Mouse (Mus musculus) cerebellum, postnatal 14 days (tissue): ENCODE data around the gene Chaf1a.

Source experiments
- DNase-seq, 2 experiments: peaks; one replicate each; pipeline ENCODE4 v3.0.0; 2021; ENCODE audit warnings: mixed read lengths in 2 of 2

Chaf1a gene

GRCm38 (mm10) chr17:56040030-56040856 lies at the start of gene Chaf1a:
Chaf1a (plus strand) TSS chr17:56040439.
- DNase-seq: peak; percentile 98 to 99

- no peak for DNase-seq
Measured at GRCm38 (mm10) chr17:55996007-55996406, 44.2 kb upstream of the Chaf1a start.

GRCm38 (mm10) chr17:55999794-56000499 lies 40.3 kb upstream of the Chaf1a start:
- DNase-seq: no peak

- peak in 1 of 2 experiments; percentile 60 for DNase-seq
Measured at GRCm38 (mm10) chr17:56003000-56003399, 37.2 kb upstream of the Chaf1a start.

GRCm38 (mm10) chr17:56005415-56006061 lies 34.7 kb upstream of the Chaf1a start, which contains the start of the genes Stap2 and Mpnd:
Stap2 (minus strand) TSS chr17:56005584.
Mpnd (plus strand) TSS chr17:56005711.
- peak; percentile 51 to 52 for DNase-seq

GRCm38 (mm10) chr17:56006956-56007355 lies 33.3 kb upstream of the Chaf1a start:
- peak; percentile 40 to 52 for DNase-seq

GRCm38 (mm10) chr17:56007444-56008355 lies 32.5 kb upstream of the Chaf1a start:
- peak in 1 of 2 experiments; percentile 40 for DNase-seq

- DNase-seq: peak; percentile 93 to 94
Measured at GRCm38 (mm10) chr17:56008356-56009087, 31.7 kb upstream of the Chaf1a start.

GRCm38 (mm10) chr17:56009088-56009961 lies 30.9 kb upstream of the Chaf1a start:
- DNase-seq: peak; percentile 93 to 94

- no peak for DNase-seq
Measured at GRCm38 (mm10) chr17:56009962-56010240, 30.3 kb upstream of the Chaf1a start.

GRCm38 (mm10) chr17:56010255-56010654 lies 30.0 kb upstream of the Chaf1a start:
- peak in 1 of 2 experiments; percentile 35 for DNase-seq

- DNase-seq: peak; percentile 84 to 92
Measured at GRCm38 (mm10) chr17:56010681-56011080, 29.6 kb upstream of the Chaf1a start.

- peak in 1 of 2 experiments; percentile 46 for DNase-seq
Measured at GRCm38 (mm10) chr17:56011441-56011840, 28.8 kb upstream of the Chaf1a start.

GRCm38 (mm10) chr17:56015293-56015692 lies 24.9 kb upstream of the Chaf1a start:
- DNase-seq: no peak

GRCm38 (mm10) chr17:56016382-56016781 lies 23.9 kb upstream of the Chaf1a start:
- DNase-seq: no peak

- peak; percentile 57 to 60 for DNase-seq
Measured at GRCm38 (mm10) chr17:56016793-56017785, 23.1 kb upstream of the Chaf1a start.

GRCm38 (mm10) chr17:56017848-56018247 lies 22.4 kb upstream of the Chaf1a start:
- peak in 1 of 2 experiments; percentile 34 for DNase-seq

GRCm38 (mm10) chr17:56018347-56019131 lies 21.7 kb upstream of the Chaf1a start:
- DNase-seq: peak; percentile 86 to 89
